Mouse (Mus musculus): ENCODE measurements around the gene Thap8.
"Not testable (repeated sequence)": the region's sequence is repeated elsewhere in the genome, so short reads cannot be mapped to it uniquely, and the experiment has no call there.

The Thap8 gene

DNA sequence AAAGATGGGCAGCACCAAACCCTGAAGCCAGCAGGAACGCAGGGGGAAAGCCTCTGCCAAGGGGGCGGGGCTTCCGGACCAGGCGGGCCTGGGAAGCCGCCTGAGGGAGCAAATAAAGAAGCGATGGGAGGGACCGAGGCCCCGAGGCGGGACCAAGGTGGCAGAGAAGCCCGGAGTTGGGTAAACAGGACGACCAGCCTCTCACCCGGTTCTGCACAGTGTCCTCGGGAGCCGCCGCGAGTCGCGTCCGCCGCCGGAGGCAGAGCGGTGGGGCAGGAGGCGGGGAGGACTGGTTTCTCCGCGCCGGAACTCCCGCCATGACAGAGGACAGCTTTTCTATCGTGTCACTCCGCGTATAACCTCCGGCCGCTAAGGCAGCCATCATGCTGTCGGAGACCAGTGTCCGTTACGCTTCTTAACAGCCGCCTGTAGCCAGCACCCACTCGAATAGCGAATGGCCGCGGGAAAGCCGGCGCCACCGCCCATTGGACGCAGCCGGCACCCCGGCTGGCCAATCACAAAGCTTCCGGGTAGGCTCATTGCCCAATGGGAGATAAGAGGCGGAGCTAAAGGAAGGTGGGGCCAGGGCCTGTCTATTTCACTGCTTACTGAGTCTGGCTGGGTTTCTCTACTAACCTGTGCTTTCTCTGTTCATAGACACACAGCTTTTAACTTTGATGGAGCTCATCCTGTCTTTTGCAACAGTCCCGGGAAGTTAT is at the start of gene Thap8, which contains the start of gene Wdr62:
Thap8 (plus strand) TSS at position 144 of the 719 bp plus-strand sequence.
Wdr62 (minus strand) TSS at position 469 of the 719 bp plus-strand sequence.
- DNase-seq: peak; percentile 86 to 90

DNA sequence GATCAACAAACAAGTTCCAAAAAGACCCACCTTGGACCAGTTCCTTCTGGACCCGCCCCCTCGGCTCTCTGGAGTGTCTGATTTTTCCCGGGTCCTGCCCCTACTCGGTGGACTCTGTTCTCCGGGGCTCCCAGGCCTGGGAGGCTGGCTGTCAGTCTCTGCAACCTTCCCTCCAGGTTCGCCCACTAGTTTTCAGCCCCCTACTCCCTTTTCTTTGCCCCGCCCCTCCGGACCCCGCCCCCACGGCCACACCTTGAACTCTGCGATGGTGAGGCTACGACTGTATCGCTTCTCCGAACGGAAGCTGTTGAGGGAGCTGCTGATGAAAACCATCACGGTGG is 48.6 kb upstream of the Thap8 start:
- DNase-seq: no peak

DNA sequence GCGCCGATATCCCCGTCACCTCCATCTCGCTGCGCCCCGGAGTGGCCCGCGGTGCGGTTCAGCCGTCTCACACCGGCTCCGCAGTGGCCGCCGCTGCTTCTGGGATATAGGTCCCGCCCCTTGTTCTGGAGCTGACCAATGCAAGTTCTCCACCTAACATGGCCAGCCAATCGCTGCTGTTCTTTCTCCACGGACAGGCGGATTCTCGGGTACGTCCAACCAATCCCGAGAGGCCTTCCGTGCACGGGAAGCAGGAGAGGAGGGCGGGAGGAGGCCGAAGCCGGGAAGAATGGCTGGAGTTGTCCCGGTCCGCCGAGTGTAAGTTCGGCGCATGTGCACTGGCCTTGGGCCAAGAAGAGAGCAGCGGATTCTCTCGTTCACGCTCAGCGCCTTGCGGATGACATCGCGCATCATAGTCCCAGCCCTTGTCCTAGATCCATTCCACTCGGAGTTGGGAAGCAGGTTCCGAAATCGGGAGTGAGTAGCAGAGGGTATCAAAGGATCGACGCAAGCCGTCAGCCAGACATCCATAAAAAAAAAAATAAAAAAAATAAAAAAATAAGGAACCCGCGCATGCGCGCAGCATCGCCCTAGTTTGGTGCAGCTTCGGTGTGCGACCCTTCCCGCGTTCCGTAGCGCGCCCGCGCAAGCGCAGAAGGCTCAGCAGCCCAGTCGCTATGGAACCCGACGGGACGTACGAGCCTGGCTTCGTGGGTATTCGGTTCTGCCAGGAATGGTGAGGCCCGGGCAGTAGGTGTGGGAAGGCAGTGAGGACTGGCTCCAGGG is 48.0 kb upstream of the Thap8 start, which contains the start of the genes Polr2i and Tbcb:
Polr2i (plus strand) TSS at position 280 of the 786 bp plus-strand sequence.
Tbcb (minus strand) TSS at position 604 of the 786 bp plus-strand sequence.
- peak; percentile 93 to 94 for DNase-seq

DNA sequence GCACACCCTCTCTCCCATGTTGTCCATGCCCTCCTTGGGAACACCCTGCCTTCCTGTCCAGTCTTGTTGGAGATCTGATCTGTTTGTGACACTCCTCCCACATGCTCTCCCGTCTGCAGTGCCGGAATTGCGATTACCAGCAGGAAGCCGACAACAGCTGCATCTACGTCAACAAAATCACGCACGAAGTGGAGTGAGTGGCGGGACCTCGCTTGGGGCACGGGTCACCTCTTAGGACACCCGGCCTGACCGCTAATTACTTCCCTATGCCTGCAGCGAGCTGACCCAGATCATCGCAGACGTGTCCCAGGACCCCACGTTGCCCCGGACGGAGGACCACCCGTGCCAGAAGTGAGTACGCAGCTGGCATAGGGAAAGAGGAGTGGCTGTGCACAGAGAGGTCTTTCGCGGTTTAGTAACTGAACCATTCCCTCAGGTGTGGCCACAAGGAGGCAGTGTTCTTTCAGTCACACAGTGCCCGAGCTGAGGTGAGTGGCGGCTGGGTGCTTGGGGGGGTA is 47.2 kb upstream of the Thap8 start:
- DNase-seq: peak; percentile 58 to 64

DNA sequence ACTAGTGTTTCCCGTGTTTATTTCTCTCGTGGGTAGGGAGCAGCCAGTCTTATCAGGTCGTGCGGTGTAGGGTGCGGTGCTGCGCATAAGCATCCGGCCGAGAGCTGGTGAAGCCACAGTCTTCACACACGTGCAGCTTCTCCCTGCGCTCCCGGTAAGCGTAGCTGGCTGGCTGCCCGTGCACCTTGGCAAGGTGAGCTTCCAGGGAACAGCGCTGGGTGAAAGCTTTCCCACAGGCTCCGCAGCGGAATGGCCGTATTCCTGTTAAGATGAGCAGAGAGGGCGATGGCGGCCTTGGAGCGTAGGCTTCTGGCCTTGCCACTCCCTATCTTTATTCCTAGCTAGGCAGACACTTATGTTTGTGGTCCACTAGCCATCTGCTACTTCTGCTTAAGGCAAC is 46.5 kb upstream of the Thap8 start:
- DNase-seq: peak in 1 of 2 experiments; percentile 23

DNA sequence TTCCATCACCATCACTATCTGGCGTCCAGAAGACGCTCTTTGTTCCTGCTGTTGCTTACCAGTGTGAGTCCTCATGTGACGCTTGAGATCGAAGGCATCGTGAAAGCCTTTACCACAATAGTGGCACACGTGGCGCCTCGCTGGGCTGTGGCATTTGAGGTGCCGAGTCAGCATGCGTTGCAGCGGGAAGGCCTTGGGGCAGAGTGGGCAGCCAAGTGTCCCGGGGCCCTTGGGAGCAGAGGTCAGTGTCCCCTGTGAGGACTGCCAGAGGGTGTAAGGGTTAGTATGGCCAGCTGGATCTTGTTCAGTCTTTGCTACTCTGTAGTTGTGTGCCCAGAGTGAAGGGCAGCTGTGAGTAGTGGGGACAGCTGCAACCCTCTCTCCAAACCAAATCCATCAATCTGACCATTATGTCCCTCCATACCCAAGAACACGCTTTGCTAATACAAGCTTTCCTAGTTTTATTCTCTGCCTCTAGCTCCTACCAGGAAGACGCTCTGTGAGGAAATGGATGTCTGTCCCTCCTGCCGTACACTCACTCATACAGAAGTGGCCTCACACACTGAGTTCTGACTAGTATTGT is 45.5 kb upstream of the Thap8 start:
- DNase-seq: no peak

DNA sequence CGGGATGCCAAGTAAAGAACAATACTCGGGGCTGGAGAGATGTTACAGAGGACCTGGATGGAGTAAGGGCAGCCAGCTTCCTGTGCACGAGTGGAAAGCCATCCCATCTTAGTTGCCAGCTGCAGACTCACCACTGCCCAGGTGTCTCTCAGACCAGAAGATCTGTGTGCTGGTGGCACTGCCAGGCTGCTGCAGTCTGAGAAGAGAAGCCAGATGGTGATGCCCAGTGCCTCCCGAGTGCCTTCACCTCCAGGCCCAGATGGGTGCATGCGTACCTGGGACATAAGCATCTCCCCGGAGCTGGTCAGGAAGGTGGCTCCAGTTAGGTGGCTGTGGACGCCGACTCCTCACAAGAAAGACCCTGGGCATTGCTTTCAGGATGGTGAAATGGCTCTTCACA is 44.8 kb upstream of the Thap8 start:
- DNase-seq: no peak

DNA sequence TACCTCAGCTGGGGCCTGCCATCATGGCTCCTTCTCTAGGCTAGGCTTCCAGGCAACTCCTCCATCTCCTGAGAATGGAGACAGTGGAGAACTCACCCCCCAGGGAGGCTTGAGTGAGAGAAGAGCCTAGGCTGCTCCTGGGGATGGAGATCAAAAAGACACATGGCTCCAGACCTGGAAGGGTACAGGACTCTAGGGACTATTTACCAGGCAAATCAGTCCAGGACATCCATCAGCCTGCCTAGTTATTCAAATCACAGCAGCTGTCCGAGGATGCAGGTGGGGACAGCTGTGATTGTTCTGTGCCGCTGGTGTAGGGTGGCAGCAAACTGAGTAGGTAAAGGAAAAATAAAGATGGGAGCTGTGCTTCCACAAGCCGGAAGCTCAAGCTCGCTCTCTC is 44.3 kb upstream of the Thap8 start, which contains the start of gene Ovol3:
Ovol3 (minus strand) TSS at position 101 of the 400 bp plus-strand sequence.
- no peak for DNase-seq

DNA sequence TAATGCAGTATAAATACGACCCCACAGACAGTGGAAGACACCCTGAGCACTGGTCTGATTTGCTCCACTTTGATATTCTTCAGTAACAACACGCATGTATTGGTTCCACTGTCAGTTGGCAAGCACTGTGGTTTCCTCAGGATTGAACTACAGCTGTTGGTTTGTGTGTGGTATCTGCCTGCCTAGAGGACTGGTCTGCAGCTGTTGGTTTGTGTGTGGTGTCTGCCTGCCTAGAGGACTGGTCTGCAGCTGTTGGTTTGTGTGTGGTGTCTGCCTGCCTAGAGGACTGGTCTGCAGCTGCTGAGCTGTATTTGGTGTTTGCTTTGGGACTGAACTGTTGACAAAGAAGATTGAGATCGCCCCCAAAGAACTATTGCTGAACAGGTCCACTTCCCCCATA is 42.5 kb upstream of the Thap8 start:
- DNase-seq: not testable (repeated sequence)

DNA sequence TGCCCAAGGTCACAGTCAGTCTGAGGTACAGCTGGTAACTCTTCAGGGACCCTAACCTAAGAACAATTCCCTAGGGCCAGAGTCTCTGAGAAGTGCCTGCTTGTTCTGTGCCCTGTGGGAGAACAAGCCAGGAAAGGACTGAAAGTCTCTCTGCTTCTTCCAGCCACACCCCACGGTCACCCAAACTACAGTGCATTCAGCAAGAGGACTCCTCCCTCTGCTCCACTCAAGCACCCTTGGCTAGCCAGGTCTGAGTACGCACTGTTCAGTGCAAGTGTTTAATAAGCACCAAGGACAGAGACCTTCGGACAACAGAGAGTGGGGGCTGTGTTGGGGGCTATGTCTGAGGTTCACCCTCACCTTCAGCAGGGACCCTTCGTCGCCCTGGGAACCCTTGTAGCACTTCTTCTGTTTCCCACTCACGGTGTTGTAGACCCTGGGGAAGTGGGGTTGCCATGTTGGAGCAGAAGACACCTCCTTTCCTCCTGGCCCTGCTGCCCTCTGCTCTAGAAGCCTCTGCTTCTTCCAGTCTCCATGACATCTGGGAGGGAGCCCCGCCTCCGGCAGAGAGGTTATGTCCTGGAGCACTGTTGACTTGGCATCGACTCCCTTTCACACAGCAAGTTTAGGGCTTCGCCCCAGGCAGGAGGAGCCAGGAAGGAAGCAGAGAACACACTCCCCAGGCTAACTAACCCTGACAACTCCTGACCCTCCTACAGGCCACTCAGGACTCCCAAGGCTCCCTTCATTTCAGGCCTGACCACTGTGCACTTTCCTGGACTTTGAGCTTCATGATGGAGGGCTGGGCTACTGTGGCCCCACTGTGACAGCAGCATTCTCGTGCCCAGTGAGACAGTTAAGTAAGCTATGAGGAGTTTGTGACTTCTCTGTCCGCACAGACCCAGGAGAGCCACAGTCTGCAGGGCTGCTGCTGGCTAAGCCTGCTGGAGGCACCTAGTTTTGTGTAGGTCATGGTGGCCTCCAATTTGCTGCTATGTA is 27.6 kb upstream of the Thap8 start:
- no peak for DNase-seq

DNA sequence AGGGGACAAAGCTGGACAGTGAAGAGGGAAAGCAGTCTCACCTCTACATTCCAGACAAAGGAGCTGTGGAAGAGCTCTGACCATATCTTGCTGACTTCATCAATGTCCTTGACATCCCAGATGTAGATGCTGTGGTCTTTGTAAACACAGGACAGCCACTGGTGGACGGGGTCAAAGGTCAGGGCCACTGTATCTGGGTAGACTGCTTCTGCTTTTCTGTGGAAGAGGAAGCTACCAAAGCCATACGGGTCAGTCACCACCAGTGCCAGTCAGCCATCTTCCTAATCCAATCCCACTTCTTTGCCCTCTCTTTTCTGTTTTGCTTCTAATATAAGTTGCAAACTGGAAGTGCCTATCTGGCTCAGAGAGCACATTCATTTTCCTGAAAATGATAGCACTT is 14.9 kb upstream of the Thap8 start:
- DNase-seq: no peak

DNA sequence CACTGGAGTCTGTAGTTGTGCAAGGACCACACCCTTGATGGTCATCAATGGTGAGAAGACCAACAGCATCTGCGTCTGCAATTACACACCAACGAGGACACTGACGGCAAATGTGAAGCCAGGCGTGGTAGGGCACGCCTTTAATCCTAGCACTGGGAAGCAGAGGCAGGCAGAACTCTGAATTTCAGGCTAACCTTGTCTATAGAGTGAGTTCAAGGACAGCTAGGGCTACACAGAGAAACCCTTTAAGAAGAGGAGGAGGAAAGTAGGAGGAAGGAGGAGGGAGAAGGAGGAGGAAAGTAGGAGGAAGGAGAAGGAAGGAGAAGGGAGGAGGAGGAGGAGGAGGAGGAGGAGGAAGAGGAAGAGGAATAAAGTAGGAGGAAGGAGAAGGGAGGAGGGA is 14.4 kb upstream of the Thap8 start:
- no peak for DNase-seq

DNA sequence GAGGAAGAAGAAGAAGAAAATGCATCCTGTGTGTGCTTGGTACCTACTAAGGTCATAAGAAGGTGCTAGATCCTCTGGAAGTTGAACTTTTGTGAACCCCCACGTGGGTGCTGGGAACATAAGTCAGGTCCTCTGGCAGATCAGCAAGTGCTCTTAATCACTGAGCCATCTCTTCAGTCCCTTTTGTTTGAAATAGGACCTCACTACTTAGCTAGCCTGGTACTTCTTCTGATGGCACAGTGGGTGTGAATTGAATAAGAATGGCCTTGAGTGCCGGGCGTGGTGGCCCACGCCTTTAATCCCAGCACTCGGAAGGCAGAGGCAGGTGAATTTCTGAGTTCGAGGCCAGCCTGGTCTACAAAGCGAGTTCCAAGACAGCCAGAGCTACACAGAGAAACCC is 14.0 kb upstream of the Thap8 start:
- no peak for DNase-seq

DNA sequence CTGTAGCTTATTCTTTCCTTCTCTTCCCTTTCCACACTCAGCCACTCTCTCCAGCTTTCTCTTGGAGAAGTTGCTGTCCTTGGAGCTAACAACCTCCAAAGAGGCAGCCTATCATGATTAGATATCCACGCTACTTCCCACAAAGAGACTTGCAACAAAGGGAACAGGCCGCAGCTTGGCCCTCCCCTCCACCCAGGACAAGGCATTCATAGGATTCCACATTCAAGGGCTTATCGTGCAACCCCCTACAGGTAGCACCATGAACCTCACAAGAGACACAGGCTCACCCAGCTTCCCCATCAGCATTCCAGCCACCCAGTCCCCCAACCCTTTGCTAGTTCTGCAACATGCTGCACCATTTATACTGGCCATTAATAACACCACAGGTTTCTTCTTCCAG is 13.1 kb upstream of the Thap8 start:
- DNase-seq: no peak

DNA sequence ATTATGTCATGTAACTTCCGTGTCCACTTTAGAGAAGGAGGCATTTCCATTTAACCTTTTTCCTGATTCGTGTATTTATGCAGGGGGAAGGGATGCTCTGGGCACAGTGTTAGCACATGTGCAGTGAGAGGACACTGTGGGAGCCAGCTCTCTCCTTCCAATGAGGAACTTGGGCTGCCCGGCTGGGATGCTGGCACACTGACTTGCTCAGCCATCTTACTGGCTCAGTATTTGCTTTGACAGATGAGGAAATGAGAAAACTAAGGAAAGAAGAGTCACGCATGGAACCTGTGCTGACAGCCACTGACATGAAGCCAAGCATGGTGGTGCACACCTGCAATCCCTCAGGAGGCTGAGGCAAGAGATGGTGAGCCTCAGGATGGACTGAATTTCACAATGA is 10.3 kb upstream of the Thap8 start:
- no peak for DNase-seq

DNA sequence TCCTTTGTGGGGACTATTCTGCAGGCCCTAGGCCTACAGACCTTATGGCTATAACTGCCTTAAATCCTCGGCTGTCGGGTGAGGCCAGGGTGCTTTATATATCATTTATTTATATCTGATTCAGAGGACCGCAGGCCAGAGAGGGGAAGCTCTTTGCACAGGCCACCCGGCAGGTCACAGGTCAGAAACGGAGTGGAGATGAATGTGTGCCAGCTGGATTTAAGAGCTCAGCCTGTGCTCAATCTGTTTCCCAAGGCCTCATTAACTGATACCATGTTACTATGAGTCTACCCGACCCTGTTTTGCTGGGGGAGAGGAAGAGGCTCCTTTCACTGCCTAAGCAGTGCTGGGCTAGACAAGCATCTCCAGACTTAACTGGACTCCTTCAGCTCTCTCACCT is 5.5 kb upstream of the Thap8 start:
- no peak for DNase-seq

DNA sequence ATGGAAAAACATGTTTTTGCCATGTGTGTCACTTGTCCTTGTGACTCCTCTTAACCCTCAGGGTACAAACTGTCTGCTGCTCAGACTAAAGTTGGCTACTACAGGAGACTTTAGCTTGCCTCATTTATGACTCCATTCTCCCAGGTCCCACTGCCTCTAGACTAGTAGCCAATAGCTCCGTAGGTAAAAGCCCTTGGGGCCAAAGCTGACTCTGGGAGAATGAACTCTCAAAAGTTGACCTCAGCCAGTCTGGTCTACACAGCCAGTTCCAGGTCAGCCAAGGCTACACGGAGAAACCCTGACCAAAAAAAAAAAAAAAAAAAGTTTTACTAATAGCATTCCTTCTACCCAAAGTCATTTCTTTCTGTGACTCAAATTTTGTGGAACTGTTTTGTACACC is 983 bp upstream of the Thap8 start:
- no peak for DNase-seq

DNA sequence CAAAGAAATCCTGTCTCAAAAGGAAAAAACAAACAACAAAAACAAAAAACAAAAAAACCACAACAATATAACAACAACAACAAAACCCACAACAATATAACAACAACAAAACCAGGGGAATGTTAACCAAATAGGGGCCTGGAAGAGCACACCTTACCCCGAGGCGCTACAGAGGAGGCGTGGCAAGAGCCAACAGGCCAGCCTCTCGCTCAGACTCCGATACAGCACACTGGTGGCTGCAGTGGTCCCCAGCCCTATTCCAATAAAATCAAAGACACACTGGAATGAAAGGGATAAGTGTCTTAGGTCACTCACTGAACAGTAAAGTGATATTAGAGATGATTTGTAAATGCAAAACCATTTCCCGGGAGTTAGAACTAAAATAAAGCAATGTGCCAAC is 358 bp upstream of the Thap8 start:
- DNase-seq: no peak

DNA sequence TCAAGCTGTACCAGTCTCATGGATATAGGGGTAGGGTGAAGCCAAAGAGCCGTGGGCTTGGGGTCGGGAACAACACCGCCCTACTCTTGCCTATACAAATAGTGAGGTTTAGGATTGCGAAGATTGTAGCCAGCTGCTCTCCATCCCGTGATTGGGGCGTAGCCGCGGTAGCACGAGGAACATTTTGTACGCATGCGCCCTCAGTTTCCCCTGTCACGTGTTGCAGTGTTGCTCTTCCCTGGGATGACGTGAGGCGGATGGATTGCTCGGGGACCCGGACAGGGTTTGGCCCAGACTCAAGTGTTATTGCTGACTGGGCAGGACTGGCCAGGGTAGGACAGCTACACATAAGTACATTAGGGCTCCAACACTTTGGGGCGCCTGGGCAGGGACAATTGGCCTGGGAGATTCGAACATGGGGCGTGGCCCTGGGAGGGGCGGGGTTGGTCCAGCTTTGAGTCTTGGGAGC is 810 bp downstream of the Thap8 start:
- DNase-seq: peak; percentile 69 to 78

DNA sequence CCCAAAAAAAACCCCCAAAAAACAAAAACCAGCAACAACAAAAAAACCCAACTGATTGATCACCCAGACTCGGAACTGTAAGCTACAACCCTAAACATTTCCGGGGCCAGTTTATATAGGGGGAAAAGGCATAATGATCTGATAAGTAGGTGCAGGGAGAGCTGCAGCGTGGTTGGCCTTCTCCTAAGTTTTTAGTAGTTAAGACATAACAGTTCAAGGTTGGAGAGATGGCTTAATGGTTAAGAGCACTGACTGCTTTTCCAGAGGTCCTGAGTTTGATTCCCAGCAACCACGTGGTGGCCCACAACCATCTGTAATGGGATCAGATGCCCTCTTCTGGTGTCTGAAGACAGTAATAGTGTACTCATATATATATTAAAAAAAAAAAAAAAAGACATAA is 1.6 kb downstream of the Thap8 start:
- no peak for DNase-seq

DNA sequence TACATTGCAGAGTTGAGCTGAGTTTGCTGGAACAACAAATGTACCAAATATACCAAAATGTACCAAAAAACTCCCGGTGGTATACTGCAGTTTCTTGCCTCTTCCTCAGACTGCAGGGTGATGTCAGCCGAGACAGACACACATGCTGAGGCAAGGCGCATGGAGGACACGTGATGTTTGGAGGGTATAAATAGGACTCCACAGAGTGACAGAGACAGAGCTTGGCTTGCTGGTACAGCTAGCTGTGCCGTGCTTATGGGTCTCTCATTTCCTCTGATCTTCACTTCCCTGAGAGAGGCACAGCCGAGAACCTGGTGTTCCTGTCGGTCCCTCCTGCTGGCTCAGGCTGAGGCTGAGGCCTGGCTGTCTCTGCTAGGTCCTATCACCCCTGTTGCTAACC is 2.8 kb downstream of the Thap8 start:
- DNase-seq: no peak
